Mouse (Mus musculus): ENCODE data around the gene Prss27.

Gene Prss27

DNA sequence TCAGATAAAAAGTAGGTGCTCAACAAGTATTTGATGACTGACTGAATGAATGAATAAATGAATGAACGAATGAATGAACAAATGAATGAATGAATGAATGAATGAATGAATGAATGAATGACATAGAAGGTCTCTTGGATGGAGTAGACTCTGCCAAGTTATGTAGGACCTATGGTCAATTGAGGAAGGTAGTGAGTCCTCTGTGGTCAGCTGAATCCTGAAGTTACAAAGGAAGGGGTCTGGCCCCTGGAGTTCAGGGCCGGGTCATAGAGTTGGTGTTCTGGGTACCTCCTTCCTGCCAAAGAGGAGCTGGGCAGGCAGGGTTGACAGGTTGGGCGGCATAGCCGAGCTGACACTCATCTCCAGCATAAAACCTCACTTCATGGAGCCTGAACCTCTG lies at the start of gene Prss27:
Prss27 (plus strand) TSS at position 301 of the 400 bp plus-strand sequence.
- DNase-seq (ENCODE audit: low spot score), result no peak

DNA sequence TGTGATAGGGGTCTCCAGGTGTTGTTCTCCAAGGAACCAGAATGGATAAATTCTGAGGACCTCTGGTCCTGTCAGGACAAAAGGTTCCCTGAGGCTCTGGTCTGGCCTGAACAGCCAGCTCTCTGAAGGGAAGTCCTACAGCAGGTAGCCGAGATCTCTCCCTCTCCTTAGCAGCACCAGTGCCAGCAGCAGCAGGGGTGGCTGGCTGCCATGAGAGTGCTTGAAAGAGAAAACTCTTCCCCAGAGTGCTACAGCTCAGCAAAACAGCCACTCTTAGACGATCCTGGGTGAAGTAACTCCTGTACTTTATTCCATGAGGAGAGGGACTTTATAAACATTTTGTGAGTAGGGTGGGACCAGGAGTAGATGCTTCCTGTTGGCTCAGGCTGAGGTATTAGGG lies 48.1 kb upstream of the Prss27 start:
- DNase-seq (ENCODE audit: low spot score), result no peak

- no peak for DNase-seq (ENCODE audit: low spot score)
Measured at GRCm38 (mm10) chr17:23992789-23993553, 45.0 kb upstream of the Prss27 start.

- peak; percentile 98 for DNase-seq (ENCODE audit: low spot score)
Measured at GRCm38 (mm10) chr17:23993559-23994428, 44.1 kb upstream of the Prss27 start.

GRCm38 (mm10) chr17:23994667-23995066 lies 43.3 kb upstream of the Prss27 start:
- no peak for DNase-seq (ENCODE audit: low spot score)

GRCm38 (mm10) chr17:23995421-23995820 lies 42.5 kb upstream of the Prss27 start:
- DNase-seq (ENCODE audit: low spot score), result no peak

DNA sequence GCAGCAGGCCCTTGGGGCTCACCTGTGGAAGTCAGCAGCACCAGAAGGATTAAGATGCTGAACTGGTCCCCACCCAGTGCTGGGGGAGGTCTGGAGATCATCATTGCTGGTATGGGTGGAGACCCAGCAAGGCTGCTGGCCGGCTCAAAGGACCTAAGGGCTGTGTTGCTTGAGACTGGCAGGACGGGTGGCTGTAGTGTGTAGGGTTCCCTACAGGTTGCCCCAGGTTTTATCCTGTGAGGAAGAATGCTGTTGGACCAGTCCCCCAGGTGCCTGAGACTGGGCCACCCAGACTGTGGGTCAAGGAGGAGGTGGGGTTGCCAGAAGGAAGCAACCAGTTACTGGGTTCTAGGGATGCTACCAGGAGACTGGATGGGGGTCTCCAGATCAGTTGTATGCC lies 40.0 kb upstream of the Prss27 start, which contains the start of gene Prss22:
Prss22 (minus strand) TSS at position 200 of the 400 bp plus-strand sequence.
- no peak for DNase-seq (ENCODE audit: low spot score)

DNA sequence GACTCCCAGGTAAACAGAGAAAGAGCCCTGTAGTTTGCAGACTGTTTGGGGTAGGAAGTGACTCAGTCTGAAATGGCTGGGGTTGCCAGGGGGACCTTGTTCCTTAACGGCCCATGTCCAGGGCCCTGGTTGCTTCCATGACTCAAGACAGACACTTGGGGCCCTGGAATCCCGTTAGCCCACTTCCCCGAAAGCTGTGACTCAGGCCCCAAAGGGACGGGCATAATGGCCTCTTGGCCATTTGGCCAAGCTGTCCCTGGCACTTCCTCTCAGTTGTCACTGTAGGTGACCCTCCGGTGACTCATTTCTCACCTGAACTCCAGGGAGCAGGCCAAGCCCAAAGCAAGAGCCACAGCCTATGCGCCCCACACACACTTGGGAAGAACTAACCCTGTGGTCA lies 39.6 kb upstream of the Prss27 start:
- DNase-seq (ENCODE audit: low spot score), result no peak

- no peak for DNase-seq (ENCODE audit: low spot score)
Measured at GRCm38 (mm10) chr17:24000404-24000803, 37.5 kb upstream of the Prss27 start.

DNA sequence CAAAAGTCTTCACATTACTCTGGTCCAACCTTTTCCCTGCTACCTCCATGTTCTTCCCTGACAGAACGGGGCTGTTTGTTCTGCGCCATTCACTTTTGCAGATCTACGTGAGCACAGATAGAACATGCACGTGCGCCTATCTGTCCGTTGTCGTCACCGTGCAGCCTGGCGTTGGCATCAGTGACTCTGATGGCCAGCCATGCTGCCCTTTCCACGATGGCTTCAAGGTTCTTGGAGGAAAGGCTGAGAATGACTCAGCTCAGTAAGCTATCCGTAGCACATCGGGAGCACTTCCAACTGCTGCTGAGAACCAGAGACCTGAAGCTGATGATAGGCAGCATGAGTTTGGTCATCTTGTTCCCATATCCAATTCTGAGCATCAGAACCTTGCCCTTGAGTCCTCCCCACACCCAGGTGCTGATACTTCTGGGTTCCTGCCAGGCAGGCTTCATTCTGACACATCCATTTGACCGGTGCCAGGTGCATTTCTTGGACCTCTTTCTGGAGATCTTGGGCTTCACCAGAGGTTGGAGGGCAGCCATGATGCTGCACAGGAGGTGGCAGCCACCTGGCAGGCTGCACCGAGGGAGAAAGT lies 33.8 kb upstream of the Prss27 start:
- no peak for DNase-seq (ENCODE audit: low spot score)

DNA sequence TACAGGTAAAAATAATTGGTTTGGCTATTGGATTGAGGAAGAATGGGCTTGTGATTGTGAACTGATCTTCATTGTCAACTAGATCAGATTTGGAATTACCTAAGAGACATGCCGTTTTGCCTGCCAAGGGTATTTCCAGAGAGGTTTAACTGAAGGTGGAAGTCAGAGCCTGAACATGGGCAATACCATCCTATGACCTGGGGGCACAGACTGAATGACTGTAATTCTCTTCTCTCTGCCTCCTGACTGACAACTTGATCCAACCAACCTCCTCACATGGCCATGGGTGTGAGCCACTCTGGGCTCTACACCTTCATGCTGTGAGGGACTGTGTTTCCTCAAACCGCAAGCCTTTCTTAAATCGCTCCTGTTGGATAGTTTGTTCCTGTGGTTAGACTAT lies 32.9 kb upstream of the Prss27 start:
- no peak for DNase-seq (ENCODE audit: low spot score)

- DNase-seq (ENCODE audit: low spot score), result no peak
Measured at GRCm38 (mm10) chr17:24006930-24007329, 31.0 kb upstream of the Prss27 start.

GRCm38 (mm10) chr17:24007391-24007790 lies 30.6 kb upstream of the Prss27 start:
- no peak for DNase-seq (ENCODE audit: low spot score)

DNA sequence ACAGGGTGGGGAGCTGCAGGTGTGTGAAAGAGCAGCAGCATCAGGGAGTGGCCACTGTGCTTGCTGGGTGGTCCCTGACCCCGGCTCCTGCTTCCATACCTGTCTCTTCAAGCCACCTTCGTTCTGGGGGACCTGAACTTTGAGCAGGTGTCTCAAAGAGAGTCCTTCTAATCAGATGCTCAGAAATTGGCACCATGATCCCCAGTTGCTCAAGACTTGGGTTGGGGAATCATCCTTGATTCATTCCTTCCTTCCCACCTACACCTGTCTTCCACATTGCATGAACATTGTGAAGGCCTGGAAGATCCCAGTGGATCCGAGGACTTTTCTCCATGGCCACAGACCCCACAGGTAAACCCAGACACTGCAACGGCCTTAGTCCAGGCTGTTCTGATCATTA lies 29.8 kb upstream of the Prss27 start:
- no peak for DNase-seq (ENCODE audit: low spot score)

- no peak for DNase-seq (ENCODE audit: low spot score)
Measured at GRCm38 (mm10) chr17:24009617-24010016, 28.3 kb upstream of the Prss27 start.

DNA sequence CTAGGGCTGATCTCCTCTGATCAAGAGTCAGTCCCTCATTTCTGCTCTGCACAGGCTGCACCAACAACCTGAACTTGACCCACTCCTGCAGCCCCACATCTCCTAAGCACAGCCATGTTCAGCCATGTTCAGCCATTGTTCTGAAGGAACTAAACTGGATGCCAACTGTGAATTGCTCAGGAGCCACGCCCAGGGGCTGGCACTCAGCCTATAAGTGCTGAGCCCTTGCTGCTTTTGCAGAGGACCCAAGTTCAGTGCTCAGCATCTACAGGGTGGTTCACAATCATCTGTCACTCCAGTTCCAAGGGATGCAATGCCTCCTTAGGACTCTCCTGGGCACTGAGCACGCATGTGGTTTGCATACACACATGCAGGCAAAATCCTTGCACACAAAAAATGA lies 25.0 kb upstream of the Prss27 start:
- DNase-seq (ENCODE audit: low spot score), result no peak

GRCm38 (mm10) chr17:24014433-24014965 lies 23.4 kb upstream of the Prss27 start:
- no peak for DNase-seq (ENCODE audit: low spot score)

DNA sequence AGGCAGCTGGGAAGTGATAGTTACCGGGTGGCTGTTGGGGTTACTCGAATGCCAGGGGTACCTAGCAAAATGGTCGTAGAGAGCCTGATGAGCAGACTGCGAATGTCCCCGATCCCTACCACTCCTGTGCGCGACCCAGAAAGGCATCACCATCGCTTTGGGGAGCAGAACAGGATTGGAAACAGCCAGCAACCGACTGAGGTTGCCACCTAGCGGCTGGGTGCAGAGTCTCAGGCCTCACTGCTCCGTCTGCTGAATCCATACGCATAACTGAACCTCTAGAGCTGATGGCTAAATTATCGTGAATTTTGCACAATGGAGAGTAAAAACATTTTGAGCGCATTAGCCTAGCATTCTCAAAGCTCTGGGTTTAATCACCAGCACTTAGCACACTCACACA lies 22.2 kb upstream of the Prss27 start:
- DNase-seq (ENCODE audit: low spot score), result no peak

DNA sequence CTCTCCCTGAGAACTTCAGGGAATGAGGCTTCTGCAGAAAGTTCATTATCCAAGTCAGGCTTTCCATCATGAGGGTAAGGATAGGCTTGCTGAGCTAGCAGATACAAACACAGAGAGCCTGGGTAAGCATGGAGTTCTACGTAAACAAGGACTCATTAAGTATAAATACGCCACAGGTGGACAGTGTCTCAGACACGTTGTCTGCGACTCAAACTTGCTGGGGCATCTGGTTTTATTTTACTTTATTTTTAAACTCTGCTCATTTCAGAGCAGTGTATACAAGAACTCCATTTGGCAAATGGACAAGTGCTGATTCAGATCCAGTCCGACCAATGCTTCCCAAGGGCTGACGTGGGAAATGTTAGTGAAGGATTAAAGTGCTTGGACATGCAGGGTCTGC lies 17.2 kb upstream of the Prss27 start:
- DNase-seq (ENCODE audit: low spot score), result no peak

GRCm38 (mm10) chr17:24021375-24022199 lies 16.4 kb upstream of the Prss27 start:
- DNase-seq (ENCODE audit: low spot score), result no peak

DNA sequence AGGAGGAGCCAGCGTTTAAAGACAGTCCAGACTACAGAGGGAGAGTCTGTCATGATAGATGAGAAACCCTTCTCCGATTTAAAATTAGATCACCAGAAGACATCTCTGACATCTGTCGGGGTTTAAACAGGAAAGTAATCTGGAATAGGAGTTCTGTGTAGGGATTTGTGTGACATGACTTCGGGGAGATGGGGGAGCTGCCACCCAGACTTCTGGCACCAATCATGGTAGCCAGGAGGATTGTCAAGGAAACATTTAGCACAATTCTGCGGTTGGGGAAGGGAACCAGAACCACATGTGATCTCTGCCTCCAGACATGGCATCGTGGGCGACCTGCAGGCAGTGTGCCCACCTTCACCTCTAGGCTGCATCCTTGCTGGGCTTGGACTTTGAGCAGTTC lies 8.5 kb upstream of the Prss27 start:
- DNase-seq (ENCODE audit: low spot score), result no peak

GRCm38 (mm10) chr17:24030551-24030950 lies 7.4 kb upstream of the Prss27 start:
- no peak for DNase-seq (ENCODE audit: low spot score)
